Comparison of ENCODE assay signal across 14 mouse cellular contexts in genomic region chr17:17899268-17899667, GRCm38 (mm10). TPM values are rescaled to one million over a fixed set of nuclear protein-coding genes. Genes with fewer than 3 reads are reported as not detected.
A peak's percentile ranks its signal among the peaks of the same experiment; 100 is the strongest.
DNase-seq lines count a peak whose midpoint lies in the region; ATAC-seq and TF ChIP-seq lines count a peak whose summit lies in the region.
"Had no signal": no experiment of that assay in that cellular context is flagged by ENCODE, and none has a peak within 500 bp of the region (broad histone marks: within the 10 kb centered on the region; RNA-seq: fewer than 3 reads in every experiment).

No protein-coding gene starts in this region.

- WGBS in hindbrain, embryonic 11.5 days, result 75% methylated on average over 2 of the region's 2 CpGs
- 79% methylated on average over 2 of the region's 2 CpGs for WGBS in hindbrain, embryonic 12.5 days
- 83% methylated on average over 2 of the region's 2 CpGs for WGBS in neural tube, embryonic 14.5 days
- WGBS in stomach, postnatal 0 days, result 78% methylated on average over 2 of the region's 2 CpGs

- H3K9ac ChIP-seq in hindbrain, embryonic 11.5 days (ENCODE audit: low read depth, low read length), result no peak overlapping the region
- H3K9ac ChIP-seq in hindbrain, embryonic 12.5 days, result no peak overlapping the region
- H3K9ac ChIP-seq in neural tube, embryonic 14.5 days (replicated peaks; ENCODE audit: low read depth, low read length), result no peak overlapping the region
- H3K9ac ChIP-seq in stomach, postnatal 0 days (ENCODE audit: low read length), result no peak overlapping the region
- H3K9ac ChIP-seq: forebrain, embryonic 13.5 days had no signal

- no peak overlapping the region for H3K4me3 ChIP-seq in hindbrain, embryonic 11.5 days (ENCODE audit: low read depth, low read length)
- H3K4me3 ChIP-seq in hindbrain, embryonic 12.5 days, result no peak overlapping the region
- no peak overlapping the region for H3K4me3 ChIP-seq in neural tube, embryonic 14.5 days (ENCODE audit: low read depth, low read length)
- H3K4me3 ChIP-seq in stomach, postnatal 0 days (ENCODE audit: low read depth, low read length), result no peak overlapping the region
- H3K4me3 ChIP-seq: forebrain, embryonic 13.5 days had no signal

- peak; percentile 68 for TF ChIP-seq CTCF in stomach, postnatal 0 days (IDR thresholded peaks at IDR 0.05; ENCODE audit: low read depth)

- H3K27me3 ChIP-seq in hindbrain, embryonic 11.5 days (ENCODE audit: control insufficient read depth, insufficient read depth, low read length), result no peaks in the 10 kb centered on the region
- H3K27me3 ChIP-seq in hindbrain, embryonic 12.5 days, result no peaks in the 10 kb centered on the region
- H3K27me3 ChIP-seq in neural tube, embryonic 14.5 days (ENCODE audit: control insufficient read depth, insufficient read depth, low read length), result no peaks in the 10 kb centered on the region; the same call in 1 of the 2 replicates
- no peaks in the 10 kb centered on the region for H3K27me3 ChIP-seq in stomach, postnatal 0 days (ENCODE audit: control insufficient read depth, insufficient read depth, low read length)
- H3K27me3 ChIP-seq: forebrain, embryonic 13.5 days had no signal

- DNase-seq in hindbrain, embryonic 11.5 days (ENCODE audit: low spot score), result peak; percentile 19
- DNase-seq in neural tube, embryonic 10.5 days (ENCODE audit: extremely low spot score, low spot score), result no peak
- peak; percentile 30 for DNase-seq in embryo, embryonic 10.5 days (ENCODE audit: low spot score)
- DNase-seq in stomach, postnatal 0 days (ENCODE audit: low spot score), result no peak
- no peak for DNase-seq in kidney, postnatal 36 days
- no peak for DNase-seq in lung, postnatal 14 days
- DNase-seq: cerebellum, adult 2 months; thymus, adult 2 months had no signal

- no peak overlapping the region for H3K4me2 ChIP-seq in hindbrain, embryonic 11.5 days (replicated peaks; ENCODE audit: low read depth, low read length)
- no peak overlapping the region for H3K4me2 ChIP-seq in hindbrain, embryonic 12.5 days (replicated peaks)
- H3K4me2 ChIP-seq in neural tube, embryonic 14.5 days (ENCODE audit: low read depth, low read length), result no peak overlapping the region
- no peak overlapping the region for H3K4me2 ChIP-seq in stomach, postnatal 0 days (replicated peaks; ENCODE audit: low read depth)
- H3K4me2 ChIP-seq: forebrain, embryonic 13.5 days had no signal

- ATAC-seq in hindbrain, embryonic 11.5 days (ENCODE audit: low FRiP score), result no peak
- ATAC-seq in hindbrain, embryonic 12.5 days (ENCODE audit: low FRiP score), result no peak
- peak; percentile 70; the same call in 1 of the 2 replicates for ATAC-seq in neural tube, embryonic 14.5 days (ENCODE audit: low read depth)
- no peak for ATAC-seq in stomach, postnatal 0 days (ENCODE audit: low FRiP score, low TSS enrichment)
- ATAC-seq: forebrain, embryonic 13.5 days had no signal

- no peak for TF ChIP-seq EP300 in stomach, postnatal 0 days (optimal IDR thresholded peaks at IDR 0.05)

- H3K27ac ChIP-seq in hindbrain, embryonic 11.5 days (ENCODE audit: low read depth, low read length), result no peak overlapping the region
- no peak overlapping the region for H3K27ac ChIP-seq in hindbrain, embryonic 12.5 days
- H3K27ac ChIP-seq in neural tube, embryonic 14.5 days (ENCODE audit: low read depth, low read length), result no peak overlapping the region
- no peak overlapping the region for H3K27ac ChIP-seq in stomach, postnatal 0 days (replicated peaks)
- H3K27ac ChIP-seq: forebrain, embryonic 13.5 days had no signal

- H3K9me3 ChIP-seq in hindbrain, embryonic 11.5 days (ENCODE audit: control insufficient read depth, low read length), result no peaks in the 10 kb centered on the region
- H3K9me3 ChIP-seq in hindbrain, embryonic 12.5 days (replicated peaks), result no peaks in the 10 kb centered on the region
- H3K9me3 ChIP-seq in neural tube, embryonic 14.5 days (ENCODE audit: control insufficient read depth, low read length), result no peaks in the 10 kb centered on the region
- no peaks in the 10 kb centered on the region for H3K9me3 ChIP-seq in stomach, postnatal 0 days (ENCODE audit: control insufficient read depth, low read length)
- H3K9me3 ChIP-seq: forebrain, embryonic 13.5 days had no signal

- H3K36me3 ChIP-seq in hindbrain, embryonic 11.5 days (ENCODE audit: control insufficient read depth, insufficient read depth, low read length), result no peaks in the 10 kb centered on the region
- no peaks in the 10 kb centered on the region for H3K36me3 ChIP-seq in hindbrain, embryonic 12.5 days
- no peaks in the 10 kb centered on the region for H3K36me3 ChIP-seq in neural tube, embryonic 14.5 days (ENCODE audit: control insufficient read depth, insufficient read depth, low read length)
- no peaks in the 10 kb centered on the region for H3K36me3 ChIP-seq in stomach, postnatal 0 days (ENCODE audit: control insufficient read depth, insufficient read depth, low read length)

- no peaks in the 10 kb centered on the region for H3K4me1 ChIP-seq in hindbrain, embryonic 11.5 days (replicated peaks; ENCODE audit: control insufficient read depth, insufficient read depth, low read length)
- H3K4me1 ChIP-seq in hindbrain, embryonic 12.5 days, result no peaks in the 10 kb centered on the region
- H3K4me1 ChIP-seq in neural tube, embryonic 14.5 days (ENCODE audit: control insufficient read depth, insufficient read depth, low read length), result no peaks in the 10 kb centered on the region
- H3K4me1 ChIP-seq in stomach, postnatal 0 days (replicated peaks; ENCODE audit: control insufficient read depth, insufficient read depth), result no peaks in the 10 kb centered on the region
- H3K4me1 ChIP-seq: forebrain, embryonic 13.5 days had no signal

RNA-seq across cellular contexts. Expression of gene Fpr3, which starts 11.6 kb away (rescaled TPM):
- polyA plus RNA-seq in hindbrain, embryonic 11.5 days (2014; fragmentation: Nextera tagmentation; extraction: Ambion mirVana), result not detected in 2 replicates
- not detected in 2 replicates for polyA plus RNA-seq in hindbrain, embryonic 12.5 days (2016; fragmentation: Nextera tagmentation; extraction: Ambion mirVana)
- polyA plus RNA-seq in neural tube, embryonic 14.5 days (2014; fragmentation: Nextera tagmentation; extraction: Ambion mirVana), result not detected in 2 replicates
- not detected in 2 replicates for polyA plus RNA-seq in stomach, postnatal 0 days (2015; fragmentation: Nextera tagmentation; extraction: Ambion mirVana)
- polyA plus RNA-seq: cerebellum, adult 2 months; forebrain, embryonic 13.5 days; heart, embryonic 14.5 days; large intestine, adult 2 months; liver, embryonic 16.5 days; thymus, adult 2 months had no signal

RNA-seq across cellular contexts. Expression of gene Fpr2, which starts 11.6 kb away (rescaled TPM):
- polyA plus RNA-seq in hindbrain, embryonic 11.5 days (2014; fragmentation: Nextera tagmentation; extraction: Ambion mirVana), result not detected in 2 replicates
- polyA plus RNA-seq in hindbrain, embryonic 12.5 days (2016; fragmentation: Nextera tagmentation; extraction: Ambion mirVana), result not detected in 2 replicates
- polyA plus RNA-seq in neural tube, embryonic 14.5 days (2014; fragmentation: Nextera tagmentation; extraction: Ambion mirVana), result not detected in 2 replicates
- polyA plus RNA-seq in stomach, postnatal 0 days (2015; fragmentation: Nextera tagmentation; extraction: Ambion mirVana), result 0.19 and 0.27 TPM in 2 replicates
- polyA plus RNA-seq: forebrain, embryonic 13.5 days had no signal

RNA-seq across cellular contexts. Expression of gene Fpr1, which starts 15.5 kb away (rescaled TPM):
- polyA plus RNA-seq in hindbrain, embryonic 11.5 days (2014; fragmentation: Nextera tagmentation; extraction: Ambion mirVana), result 0.17 and 0.25 TPM in 2 replicates
- 0.23 TPM in 1 of 2 replicates, not detected in the other for polyA plus RNA-seq in hindbrain, embryonic 12.5 days (2016; fragmentation: Nextera tagmentation; extraction: Ambion mirVana)
- 0.15 and 0.21 TPM in 2 replicates for polyA plus RNA-seq in neural tube, embryonic 14.5 days (2014; fragmentation: Nextera tagmentation; extraction: Ambion mirVana)
- polyA plus RNA-seq in stomach, postnatal 0 days (2015; fragmentation: Nextera tagmentation; extraction: Ambion mirVana), result 0.36 and 0.59 TPM in 2 replicates
- polyA plus RNA-seq: cerebellum, adult 2 months; forebrain, embryonic 13.5 days had no signal

RNA-seq across cellular contexts. Expression of gene Has1, which starts 44.3 kb away (rescaled TPM):
- 1.2 and 2.6 TPM in 2 replicates for polyA plus RNA-seq in hindbrain, embryonic 11.5 days (2014; fragmentation: Nextera tagmentation; extraction: Ambion mirVana)
- 1.3 and 1.4 TPM in 2 replicates for polyA plus RNA-seq in hindbrain, embryonic 12.5 days (2016; fragmentation: Nextera tagmentation; extraction: Ambion mirVana)
- polyA plus RNA-seq in neural tube, embryonic 14.5 days (2014; fragmentation: Nextera tagmentation; extraction: Ambion mirVana), result 0.93 and 1.7 TPM in 2 replicates
- polyA plus RNA-seq in stomach, postnatal 0 days (2015; fragmentation: Nextera tagmentation; extraction: Ambion mirVana), result 0.78 and 0.98 TPM in 2 replicates

Comparison
In these comparisons a context has a peak if more than half of its experiments do, and no peak if none do; other contexts are left out.
1. DNase-seq: peak in hindbrain, embryonic 11.5 days (single experiment) and embryo, embryonic 10.5 days (single experiment); none in neural tube, embryonic 10.5 days (single experiment), stomach, postnatal 0 days (single experiment), kidney, postnatal 36 days (0 of 2) and lung, postnatal 14 days (single experiment).